Mouse (Mus musculus): ENCODE measurements around the gene Ing2. TPM values are rescaled to one million over a fixed set of nuclear protein-coding genes. Genes with fewer than 3 reads are reported as not detected.

Gene Ing2
- total and polyA plus RNA-seq, 3 experiments: 18.6 to 363 (median 61.7) TPM

DNA sequence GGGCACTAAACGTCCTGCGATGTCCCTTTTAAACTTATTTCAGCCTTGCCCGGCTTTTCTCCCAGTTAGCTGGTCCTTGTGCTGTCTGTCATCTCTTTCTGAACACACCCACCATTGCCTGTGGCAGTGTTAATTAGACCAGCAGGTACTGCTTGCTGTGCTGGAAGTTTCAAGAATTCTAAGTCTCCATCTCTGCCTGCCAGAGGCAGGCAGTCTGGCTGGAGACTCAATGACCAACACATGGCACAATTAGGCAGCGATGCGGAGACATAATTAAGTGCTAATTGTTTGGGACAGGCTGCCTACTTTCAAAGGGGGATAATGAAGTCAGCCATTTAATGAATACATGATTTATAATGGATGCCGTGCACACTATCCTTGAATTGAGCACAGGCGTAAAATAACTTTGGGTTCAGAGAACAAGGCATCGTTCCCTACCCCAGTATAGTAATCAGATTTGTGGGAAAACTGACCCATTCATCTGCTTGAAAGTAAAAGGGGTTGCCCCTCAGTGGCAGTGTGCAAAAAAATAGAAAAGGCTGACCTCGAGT is 32.8 kb downstream of the Ing2 start:
- no peak overlapping the region for H3K4me3 ChIP-seq (ENCODE audit: control insufficient read depth in 1 of 2, insufficient read depth in 1 of 2, low read depth in 2 of 2, low read length in 2 of 2)
- H3K27me3 ChIP-seq (ENCODE audit: control insufficient read depth in 1 of 2, insufficient read depth in 2 of 2, low read length in 2 of 2): no peaks in the 10 kb centered on the region; a peak in 1 of 4 replicates
- H3K9ac ChIP-seq (ENCODE audit: control insufficient read depth, low read depth, low read length, poor library complexity, severe bottlenecking): no peak overlapping the region
- no peaks in the 10 kb centered on the region for H3K79me2 ChIP-seq (ENCODE audit: control insufficient read depth, insufficient read depth, low read length, poor library complexity)
- H3K9me3 ChIP-seq (replicated peaks; ENCODE audit: insufficient read depth, low read length): no peaks in the 10 kb centered on the region
- no peak for TF ChIP-seq ZKSCAN1 (IDR thresholded peaks at IDR 0.05; ENCODE audit: low read depth, low read length)
- H3K36me3 ChIP-seq (ENCODE audit: control insufficient read depth in 1 of 2, insufficient read depth in 2 of 2, low read length in 2 of 2): no peaks in the 10 kb centered on the region
- H3K27ac ChIP-seq (ENCODE audit: control insufficient read depth, low read depth, low read length): no peak overlapping the region
- no peak for DNase-seq (ENCODE audit: low read depth, low spot score)
- no peaks in the 10 kb centered on the region for H3K4me1 ChIP-seq (ENCODE audit: control insufficient read depth in 1 of 2, insufficient read depth in 2 of 2, low read length in 2 of 2)

- Histone ChIP-seq H3K9ac (ENCODE audit: control insufficient read depth, low read depth, low read length, poor library complexity, severe bottlenecking) (no peak overlapping the region), H3K36me3 (ENCODE audit: control insufficient read depth in 1 of 2, insufficient read depth in 2 of 2, low read length in 2 of 2) (no peaks in the 10 kb centered on the region), H3K27ac (ENCODE audit: control insufficient read depth, low read depth, low read length) (no peak overlapping the region), H3K9me3 (replicated peaks; ENCODE audit: insufficient read depth, low read length) (no peaks in the 10 kb centered on the region), H3K4me3 (ENCODE audit: control insufficient read depth in 1 of 2, insufficient read depth in 1 of 2, low read depth in 2 of 2, low read length in 2 of 2) (no peak overlapping the region), H3K79me2 (ENCODE audit: control insufficient read depth, insufficient read depth, low read length, poor library complexity) (no peaks in the 10 kb centered on the region), H3K27me3 (ENCODE audit: control insufficient read depth in 1 of 2, insufficient read depth in 2 of 2, low read length in 2 of 2) (no peaks in the 10 kb centered on the region; a peak in 1 of 4 replicates), H3K4me1 (ENCODE audit: control insufficient read depth in 1 of 2, insufficient read depth in 2 of 2, low read length in 2 of 2) (0 out of 4 replicates have a peak, but pooled peaks cover 0 to 5% of the 10 kb centered on the region in 2 experiments)
- TF ChIP-seq NRF1 (IDR thresholded peaks at IDR 0.05; ENCODE audit: insufficient read depth, low read depth, low read length, poor library complexity, severe bottlenecking) (no peak), TCF12 (IDR thresholded peaks at IDR 0.05; ENCODE audit: low read depth, low read length) (no peak), CTCF (IDR thresholded peaks at IDR 0.05 in 2 of 3, conservative IDR thresholded peaks at IDR 0.05 in 1 of 3; ENCODE audit: control insufficient read depth in 1 of 3, insufficient read depth in 1 of 3, low read depth in 2 of 3, low read length in 3 of 3, poor library complexity in 1 of 3, severe bottlenecking in 1 of 3) (no peak), MAFK (IDR thresholded peaks at IDR 0.05; ENCODE audit: borderline replicate concordance, low read depth, low read length) (no peak), USF2 (IDR thresholded peaks at IDR 0.05; ENCODE audit: borderline replicate concordance in 1 of 2, insufficient read depth in 1 of 2, low read depth in 1 of 2, low read length in 2 of 2) (no peak), UBTF (IDR thresholded peaks at IDR 0.05; ENCODE audit: borderline replicate concordance, insufficient read depth, low read depth, low read length) (no peak), E2F4 (IDR thresholded peaks at IDR 0.05; ENCODE audit: borderline replicate concordance, low read depth, low read length) (no peak), GABPA (IDR thresholded peaks at IDR 0.05; ENCODE audit: low read depth, low read length) (no peak), MEF2A (IDR thresholded peaks at IDR 0.05; ENCODE audit: extremely low read depth, insufficient replicate concordance, low read depth, low read length, poor library complexity, severe bottlenecking) (no peak), EP300 (IDR thresholded peaks at IDR 0.05; ENCODE audit: low read depth in 1 of 2, low read length in 2 of 2) (no peak), ZC3H11A (IDR thresholded peaks at IDR 0.05; ENCODE audit: low read depth, low read length) (no peak), ETS1 (IDR thresholded peaks at IDR 0.05; ENCODE audit: low read depth, low read length) (no peak), MAX (IDR thresholded peaks at IDR 0.05; ENCODE audit: low read length) (no peak), HCFC1 (IDR thresholded peaks at IDR 0.05; ENCODE audit: low read depth, low read length) (no peak), ZNF384 (IDR thresholded peaks at IDR 0.05; ENCODE audit: low read depth, low read length) (no peak)
- DNase-seq (ENCODE audit: low read depth, low spot score): no peak
Measured at GRCm38 (mm10) chr8:47637152-47637551, 38.2 kb downstream of the Ing2 start.
